Mouse (Mus musculus) intestine, postnatal 0 days (tissue): ENCODE results near the gene Eps8l3. TPM values are rescaled to one million over a fixed set of nuclear protein-coding genes. Genes with fewer than 3 reads are reported as not detected.

ENCODE experiments used
- ATAC-seq: fragments of 200-750 bp; cut with Nextera tagmentation; 2 replicates; pipeline ENCODE4 v1.8.0; 2017; ENCODE audit warnings: mild to moderate bottlenecking, moderate TSS enrichment, moderate library complexity
- H3K27ac ChIP-seq: fragments of 300-500 bp; sonication (generic); 2 replicates; pipeline ENCODE4 v1.5.1; 2014; ENCODE audit warnings: mild to moderate bottlenecking, low read depth, low read length, moderate library complexity
- H3K27me3 ChIP-seq: fragments of 300-500 bp; sonication (generic); replicated peaks from 2 replicates; pipeline ENCODE4 v1.6.1; 2014; ENCODE audit warnings: low read length, mixed read lengths; ENCODE audit not compliant: control insufficient read depth, insufficient read depth
- H3K36me3 ChIP-seq: fragments of 300-500 bp; sonication (generic); 2 replicates; pipeline ENCODE4 v1.6.1; 2014; ENCODE audit warnings: mild to moderate bottlenecking, moderate library complexity; ENCODE audit not compliant: control insufficient read depth, insufficient read depth
- H3K4me1 ChIP-seq: fragments of 300-500 bp; sonication (generic); replicated peaks from 2 replicates; pipeline ENCODE4 v1.6.1; 2014; ENCODE audit warnings: antibody characterized with exemption, low read length, mixed read lengths; ENCODE audit not compliant: control insufficient read depth, insufficient read depth
- H3K4me2 ChIP-seq: fragments of 300-500 bp; sonication (generic); replicated peaks from 2 replicates; pipeline ENCODE4 v1.6.1; 2014; ENCODE audit warnings: low read depth, mild to moderate bottlenecking, moderate library complexity
- H3K4me3 ChIP-seq: fragments of 300-500 bp; sonication (generic); 2 replicates; pipeline ENCODE4 v1.5.1; 2014; ENCODE audit warnings: low read depth, low read length
- H3K9ac ChIP-seq: fragments of 300-500 bp; sonication (generic); 2 replicates; pipeline ENCODE4 v1.6.1; 2014; ENCODE audit warnings: mild to moderate bottlenecking, low read depth, low read length
- H3K9me3 ChIP-seq: fragments of 300-500 bp; sonication (generic); 2 replicates; pipeline ENCODE4 v1.6.1; 2016; ENCODE audit warnings: mixed run types; ENCODE audit not compliant: control insufficient read depth
- CTCF ChIP-seq: sonication (generic); IDR thresholded peaks from 2 replicates; pipeline ENCODE4 v1.5.1; 2016; ENCODE audit warnings: low read depth, mild to moderate bottlenecking, control low read depth, antibody characterized with exemption, moderate library complexity
- WGBS: fragments of 180-500 bp; shearing (Covaris S2); extraction: QIAGEN DNeasy Blood & Tissue Kit; methylation state at CpG from one replicate; pipeline ENCODE4 v1.1.7; 2014; 5-methylcytosine and 5-hydroxymethylcytosine counted together
- polyA plus RNA-seq: library from polyadenylated mRNA; unstranded; fragments of >200 nt; fragmentation: Nextera tagmentation; extraction: Ambion mirVana; gene quantifications from 2 replicates; pipeline ENCODE4 v1.2.1, GENCODE M21; 2015

Eps8l3 gene
- polyA plus RNA-seq, 1 experiment from 2014 or later = 475 TPM

DNA sequence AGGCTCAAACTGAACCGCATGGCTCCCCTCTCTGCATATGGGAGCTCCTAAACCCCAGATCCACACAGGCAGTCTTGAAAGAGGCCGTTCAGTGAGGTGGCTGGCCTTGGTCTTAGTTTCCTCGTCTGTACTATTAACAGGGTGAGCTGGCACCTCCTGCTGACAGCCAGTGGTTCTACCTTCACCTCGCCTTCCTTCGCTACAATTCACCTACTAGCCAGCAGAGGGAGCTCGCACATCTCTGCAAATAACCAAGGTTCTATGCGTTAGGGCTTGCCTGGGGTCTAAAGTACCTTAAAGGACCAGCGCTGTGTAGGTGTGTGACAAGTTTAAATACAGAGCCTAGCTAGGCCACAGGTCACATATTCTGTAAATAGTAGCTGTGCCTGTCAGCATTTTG, 9.9 kb upstream of the Eps8l3 start:
- no peaks in the 10 kb centered on the region for H3K9me3 ChIP-seq
- 6% methylated on average over 8 of the region's 8 CpGs for WGBS
- H3K9ac ChIP-seq = no peak overlapping the region
- peak overlapping the region; percentile 80 for H3K27ac ChIP-seq
- H3K4me2 ChIP-seq = no peak overlapping the region
- ATAC-seq = peak; percentile 74
- H3K36me3 ChIP-seq = no peaks in the 10 kb centered on the region
- H3K4me1 ChIP-seq = peaks cover 10% of the 10 kb centered on the region; the same call in 1 of the 2 replicates
- TF ChIP-seq CTCF = peak; percentile 100
- H3K27me3 ChIP-seq = no peaks in the 10 kb centered on the region
- no peak overlapping the region for H3K4me3 ChIP-seq

DNA sequence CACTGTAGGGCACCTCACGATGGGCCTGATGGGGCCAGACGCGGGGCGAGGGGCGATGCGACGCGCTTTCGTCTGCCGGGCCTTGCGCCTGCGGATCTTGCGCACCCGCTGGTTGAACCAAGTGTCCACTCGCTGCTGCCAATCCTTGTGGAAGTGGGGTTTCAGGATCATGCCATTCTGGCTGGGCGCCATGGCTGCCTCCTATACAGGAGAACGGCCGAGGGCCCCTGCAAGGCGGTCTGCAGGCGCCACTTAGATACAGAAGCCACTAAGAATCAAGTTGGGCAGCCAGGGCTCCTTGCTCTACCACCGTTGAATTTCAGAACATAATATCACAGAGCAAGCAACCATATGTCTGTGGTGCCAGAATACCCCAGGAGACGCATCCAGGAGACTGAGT, 8.6 kb upstream of the Eps8l3 start:
- WGBS = 92% methylated on average over 22 of the region's 22 CpGs

DNA sequence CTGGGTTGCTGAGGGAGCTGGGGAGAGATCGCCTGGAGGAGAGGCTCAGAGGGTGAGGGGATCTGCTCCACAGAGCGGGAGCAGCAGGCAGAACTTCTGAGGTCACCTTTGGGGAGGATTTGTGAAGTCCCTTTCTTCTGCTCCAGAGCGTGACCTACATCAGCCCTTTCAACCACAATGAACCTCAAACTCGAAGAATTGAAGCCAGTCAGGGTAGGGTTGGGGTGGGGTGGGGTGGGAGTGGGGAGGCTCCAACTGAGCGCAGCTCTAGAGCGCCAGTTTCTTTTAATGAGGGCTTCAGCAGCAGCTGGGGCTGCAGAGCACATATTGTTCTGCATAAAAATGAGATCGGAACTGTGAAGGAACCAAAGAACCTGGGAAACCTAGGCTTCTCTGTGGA, 7.9 kb upstream of the Eps8l3 start:
- peak overlapping the region; percentile 93 for H3K27ac ChIP-seq
- no peaks in the 10 kb centered on the region for H3K36me3 ChIP-seq
- ATAC-seq = no peak
- peaks cover 10% of the 10 kb centered on the region; the same call in 1 of the 2 replicates for H3K4me1 ChIP-seq
- H3K9ac ChIP-seq = peak overlapping the region; percentile 22; the same call in 1 of the 2 replicates
- H3K4me3 ChIP-seq = no peak overlapping the region
- 55% methylated on average over 7 of the region's 7 CpGs for WGBS
- H3K27me3 ChIP-seq = no peaks in the 10 kb centered on the region
- no peaks in the 10 kb centered on the region for H3K9me3 ChIP-seq
- no peak overlapping the region; the same call in 1 of the 2 replicates for H3K4me2 ChIP-seq
- TF ChIP-seq CTCF = no peak

More for the DNA sequence above, 8.6 kb upstream of the Eps8l3 start:
- Histone ChIP-seq H3K4me2 (no peak overlapping the region), H3K4me3 (no peak overlapping the region), H3K9ac (0 out of 2 replicates have a peak overlapping the region, but pooled peaks have one; percentile 22), H3K36me3 (no peaks in the 10 kb centered on the region), H3K27ac (0 out of 2 replicates have a peak overlapping the region, but pooled peaks have one; percentile 93), H3K9me3 (no peaks in the 10 kb centered on the region), H3K4me1 (peaks cover 10% of the 10 kb centered on the region; the same call in 1 of the 2 replicates), H3K27me3 (no peaks in the 10 kb centered on the region)
- no peak for TF ChIP-seq CTCF
- no peak for ATAC-seq

- H3K4me2 ChIP-seq = peak overlapping the region; percentile 38
- no peak overlapping the region for H3K4me3 ChIP-seq
- no peaks in the 10 kb centered on the region for H3K36me3 ChIP-seq
- ATAC-seq = peak; percentile 55
- no peak overlapping the region for H3K9ac ChIP-seq
- peak overlapping the region; percentile 93 for H3K27ac ChIP-seq
- no peaks in the 10 kb centered on the region for H3K9me3 ChIP-seq
- H3K4me1 ChIP-seq = peaks cover 11% of the 10 kb centered on the region; the same call in 1 of the 2 replicates
- TF ChIP-seq CTCF = no peak
- 42% methylated on average over 4 of the region's 4 CpGs for WGBS
- no peaks in the 10 kb centered on the region for H3K27me3 ChIP-seq
These were observed 7.1 kb upstream of the Eps8l3 start for GRCm38 (mm10) chr3:107869925-107870324.

DNA sequence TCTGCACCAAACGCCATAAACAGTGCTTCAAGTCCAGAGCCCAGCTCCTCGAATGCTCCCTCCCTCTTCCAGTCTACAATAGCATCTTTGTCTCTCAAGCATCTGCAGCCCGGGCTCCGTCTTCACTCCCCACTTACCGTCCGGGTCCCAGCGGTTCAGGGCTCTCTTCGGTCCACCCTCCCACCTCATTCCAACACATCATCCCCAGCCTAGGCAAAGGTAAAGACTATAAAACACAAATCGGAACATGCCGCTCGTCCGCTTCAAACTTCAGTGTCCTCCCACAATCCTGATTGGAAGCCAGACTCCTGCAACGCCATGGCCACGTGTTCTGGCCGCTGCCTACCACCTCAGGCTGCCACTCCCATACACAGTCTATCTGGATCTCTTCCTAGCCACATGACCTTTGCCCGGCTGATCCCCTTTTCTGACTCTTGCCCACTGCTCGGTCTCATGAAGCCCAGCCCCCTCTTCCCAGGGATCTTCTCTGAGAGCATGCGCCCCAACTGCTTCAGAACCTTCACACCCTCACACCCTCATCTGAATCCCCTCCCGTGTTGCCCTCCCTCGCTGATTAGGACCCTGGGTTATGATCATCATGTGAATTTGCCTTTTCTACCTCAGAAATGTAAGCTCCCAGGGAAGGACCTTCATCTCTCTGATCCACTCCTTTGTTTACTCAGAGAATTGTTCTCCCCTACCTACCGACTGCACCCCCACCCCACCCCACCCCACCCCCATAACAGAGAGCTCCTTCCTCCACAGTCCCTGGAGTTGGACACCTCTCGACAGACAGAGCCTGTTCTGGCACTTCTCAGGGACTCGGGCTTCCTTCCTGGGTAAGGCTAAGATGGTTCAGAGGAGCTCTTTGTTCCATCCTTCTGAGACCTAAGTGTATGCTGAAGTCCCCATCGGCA, 3.4 kb upstream of the Eps8l3 start:
- ATAC-seq = peak; percentile 72
- H3K4me1 ChIP-seq = peaks cover 17% of the 10 kb centered on the region
- H3K36me3 ChIP-seq = no peaks in the 10 kb centered on the region
- TF ChIP-seq CTCF = no peak
- H3K4me3 ChIP-seq = peak overlapping the region; percentile 21
- no peaks in the 10 kb centered on the region for H3K9me3 ChIP-seq
- H3K4me2 ChIP-seq = peak overlapping the region; percentile 57
- WGBS = 32% methylated on average over 24 of the region's 24 CpGs
- peak overlapping the region; percentile 95 for H3K27ac ChIP-seq
- H3K27me3 ChIP-seq = no peaks in the 10 kb centered on the region
- H3K9ac ChIP-seq = peak overlapping the region; percentile 24; the same call in 1 of the 2 replicates

DNA sequence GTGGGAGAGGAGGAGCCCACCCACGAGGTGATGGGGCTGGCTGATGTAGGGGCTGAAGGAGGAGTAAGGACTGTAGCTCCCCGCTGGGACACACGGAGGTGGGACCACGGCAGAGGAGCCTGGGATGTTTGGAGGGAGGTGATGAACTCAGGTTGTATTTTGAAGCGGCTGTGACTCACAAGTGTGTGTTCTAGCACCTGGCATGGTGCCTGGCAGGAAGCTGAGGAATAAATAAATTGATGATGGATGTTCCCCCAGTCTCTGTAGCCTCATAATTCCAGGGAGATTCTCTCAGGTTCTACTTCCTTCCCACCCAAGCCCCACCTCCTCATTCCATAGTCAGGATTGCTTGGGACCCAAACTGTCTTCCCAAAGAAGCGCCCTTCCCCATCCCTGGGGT, 1.8 kb upstream of the Eps8l3 start:
- ATAC-seq = no peak
- Histone ChIP-seq H3K9ac (peak overlapping the region; percentile 45), H3K27me3 (no peaks in the 10 kb centered on the region), H3K4me2 (peak overlapping the region; percentile 70), H3K36me3 (peaks cover 6% of the 10 kb centered on the region), H3K27ac (peak overlapping the region; percentile 95), H3K9me3 (no peaks in the 10 kb centered on the region), H3K4me1 (peaks cover 20% of the 10 kb centered on the region), H3K4me3 (no peak overlapping the region)
- WGBS = 35% methylated on average over 6 of the region's 6 CpGs
- no peak for TF ChIP-seq CTCF
